Comparison of ENCODE assay signal across 8 mouse cellular contexts in the genomic region with DNA sequence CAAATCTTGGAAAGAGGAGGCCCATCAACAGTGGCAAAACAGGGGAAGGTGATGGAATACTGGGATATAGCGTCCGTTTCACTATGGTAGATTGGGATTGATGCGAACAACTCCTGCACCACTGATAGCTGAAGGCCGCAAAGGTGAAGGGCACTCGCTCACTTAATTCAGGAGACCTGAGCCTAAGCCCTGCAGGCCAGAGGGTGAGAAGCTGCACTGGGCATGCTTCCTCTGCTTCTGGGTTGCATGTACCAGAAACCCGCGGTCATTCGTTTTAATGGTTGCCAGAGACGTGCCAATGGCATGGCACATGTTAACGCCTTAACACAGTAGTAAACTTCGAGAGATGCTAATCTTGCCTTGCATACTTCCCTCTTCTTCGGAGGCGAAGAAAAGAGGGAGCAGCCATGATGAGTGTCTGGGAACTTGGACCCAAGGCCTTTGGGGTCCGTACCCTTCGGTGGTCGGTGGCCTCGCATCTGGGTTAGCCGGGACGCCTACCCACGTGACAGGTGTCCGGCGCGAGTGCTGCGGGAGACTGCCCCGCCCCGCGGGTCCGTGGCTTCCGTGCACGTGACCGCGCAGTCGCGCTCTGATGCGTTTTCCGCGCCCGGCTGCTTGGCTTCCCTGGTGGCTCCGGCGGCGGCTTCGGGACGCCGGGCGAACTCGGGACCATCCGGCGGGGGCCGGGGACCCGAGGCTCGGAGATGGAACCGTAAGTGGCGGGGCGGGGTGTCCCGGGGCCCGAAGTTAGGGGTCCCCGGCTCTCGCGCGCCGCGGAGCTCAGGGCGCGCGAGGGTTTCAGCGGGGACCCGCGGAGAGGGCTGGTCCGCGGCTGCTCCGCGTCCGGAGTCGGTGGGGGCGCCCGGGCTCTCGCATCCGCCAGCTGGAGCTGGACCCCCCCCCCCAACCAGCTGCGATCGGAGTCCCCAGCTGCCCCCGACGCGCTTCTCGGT. TPM values are rescaled to one million over a fixed set of nuclear protein-coding genes. Genes with fewer than 3 reads are reported as not detected.
A peak's percentile ranks its signal among the peaks of the same experiment; 100 is the strongest.
DNase-seq lines count a peak whose midpoint lies in the region; ATAC-seq and TF ChIP-seq lines count a peak whose summit lies in the region.
"Not testable (repeated sequence)": the region's sequence is repeated elsewhere in the genome, so short reads cannot be mapped to it uniquely, and the experiment has no call there.

No protein-coding gene starts in this region.

- H3K9me3 ChIP-seq in forebrain, embryonic 12.5 days; heart, postnatal 0 days (replicated peaks; ENCODE audit: control insufficient read depth, low read length); kidney, embryonic 14.5 days (ENCODE audit: control insufficient read depth, low read length); liver, embryonic 13.5 days (replicated peaks); midbrain, embryonic 16.5 days (replicated peaks; ENCODE audit: control insufficient read depth, low read length, poor library complexity, severe bottlenecking); stomach, embryonic 15.5 days: not testable (repeated sequence)

- H3K4me2 ChIP-seq in forebrain, embryonic 12.5 days = peak overlapping the region; percentile 59
- peak overlapping the region; percentile 61 for H3K4me2 ChIP-seq in heart, postnatal 0 days (ENCODE audit: low read depth, low read length)
- H3K4me2 ChIP-seq in kidney, embryonic 14.5 days (replicated peaks; ENCODE audit: low read depth, low read length) = peak overlapping the region; percentile 51
- peak overlapping the region; percentile 62 for H3K4me2 ChIP-seq in liver, embryonic 13.5 days
- peak overlapping the region; percentile 71 for H3K4me2 ChIP-seq in midbrain, embryonic 16.5 days (ENCODE audit: low read length)
- peak overlapping the region; percentile 60 for H3K4me2 ChIP-seq in stomach, embryonic 15.5 days

- not testable (repeated sequence) for H3K36me3 ChIP-seq in forebrain, embryonic 12.5 days (replicated peaks); heart, postnatal 0 days (replicated peaks; ENCODE audit: control insufficient read depth, insufficient read depth, low read length); kidney, embryonic 14.5 days (ENCODE audit: control insufficient read depth, insufficient read depth, low read length); liver, embryonic 13.5 days; midbrain, embryonic 16.5 days (ENCODE audit: control insufficient read depth, insufficient read depth, low read length); stomach, embryonic 15.5 days

- TF ChIP-seq CTCF in heart, postnatal 0 days (IDR thresholded peaks at IDR 0.05; ENCODE audit: low read depth) = not testable (repeated sequence)

- peak overlapping the region; percentile 61 for H3K9ac ChIP-seq in forebrain, embryonic 12.5 days
- peak overlapping the region; percentile 66 for H3K9ac ChIP-seq in heart, postnatal 0 days (replicated peaks; ENCODE audit: low read depth, low read length)
- peak overlapping the region; percentile 60 for H3K9ac ChIP-seq in kidney, embryonic 14.5 days (ENCODE audit: low read depth, low read length)
- H3K9ac ChIP-seq in liver, embryonic 13.5 days = peak overlapping the region; percentile 47; the same call in 1 of the 2 replicates
- H3K9ac ChIP-seq in midbrain, embryonic 16.5 days (ENCODE audit: low read depth, low read length) = peak overlapping the region; percentile 58
- 0 out of 2 replicates have a peak overlapping the region, but pooled peaks have one; percentile 25 for H3K9ac ChIP-seq in stomach, embryonic 15.5 days

- WGBS in forebrain, embryonic 12.5 days = 3% methylated on average over 77 of the region's 84 CpGs
- WGBS in heart, postnatal 0 days = under 1% methylated on average over 41 of the region's 84 CpGs
- 1% methylated on average over 43 of the region's 84 CpGs for WGBS in kidney, embryonic 14.5 days
- 1% methylated on average over 75 of the region's 84 CpGs for WGBS in liver, embryonic 13.5 days (ENCODE audit: insufficient replicate concordance)
- WGBS in midbrain, embryonic 16.5 days = 1% methylated on average over 38 of the region's 84 CpGs
- 1% methylated on average over 67 of the region's 84 CpGs for WGBS in stomach, embryonic 15.5 days

- H3K27ac ChIP-seq in forebrain, embryonic 12.5 days; heart, postnatal 0 days (ENCODE audit: low read depth); kidney, embryonic 14.5 days (ENCODE audit: low read depth, low read length); liver, embryonic 13.5 days; midbrain, embryonic 16.5 days (ENCODE audit: low read length); stomach, embryonic 15.5 days: not testable (repeated sequence)

- peak overlapping the region; percentile 53 for H3K4me3 ChIP-seq in forebrain, embryonic 12.5 days (replicated peaks)
- peak overlapping the region; percentile 62 for H3K4me3 ChIP-seq in heart, postnatal 0 days (ENCODE audit: low read depth, low read length)
- H3K4me3 ChIP-seq in kidney, embryonic 14.5 days (ENCODE audit: low read length) = peak overlapping the region; percentile 49
- peak overlapping the region; percentile 53 for H3K4me3 ChIP-seq in liver, embryonic 13.5 days (replicated peaks)
- peak overlapping the region; percentile 53 for H3K4me3 ChIP-seq in midbrain, embryonic 16.5 days (ENCODE audit: low read depth, low read length)
- peak overlapping the region; percentile 55 for H3K4me3 ChIP-seq in stomach, embryonic 15.5 days (replicated peaks)

- peak; percentile 48 for DNase-seq in cerebellum, adult 11-12 months
- peak; percentile 5 for DNase-seq in heart, postnatal 0 days (ENCODE audit: low spot score)
- not testable (repeated sequence) for DNase-seq in liver, embryonic 13.5 days

- TF ChIP-seq EP300 in heart, postnatal 0 days (IDR thresholded peaks at IDR 0.05; ENCODE audit: low read depth) = not testable (repeated sequence)

- ATAC-seq in CD4-positive, CD25-positive, alpha-beta regulatory T cell, adult 4 months = peak; percentile 86
- ATAC-seq in forebrain, embryonic 12.5 days (ENCODE audit: low FRiP score) = peak; percentile 94
- peak; percentile 94 for ATAC-seq in heart, postnatal 0 days (ENCODE audit: insufficient read depth, low read depth)
- ATAC-seq in kidney, embryonic 14.5 days (ENCODE audit: low FRiP score, low TSS enrichment) = peak; percentile 85
- peak; percentile 60 for ATAC-seq in liver, embryonic 13.5 days (ENCODE audit: low read depth)
- ATAC-seq in midbrain, embryonic 16.5 days = peak; percentile 81
- ATAC-seq in stomach, embryonic 15.5 days (ENCODE audit: insufficient read depth, low FRiP score, low read depth) = peak; percentile 80

- not testable (repeated sequence) for H3K4me1 ChIP-seq in forebrain, embryonic 12.5 days; heart, postnatal 0 days (ENCODE audit: control insufficient read depth, insufficient read depth); kidney, embryonic 14.5 days (ENCODE audit: control insufficient read depth, insufficient read depth, low read length); liver, embryonic 13.5 days (replicated peaks); midbrain, embryonic 16.5 days (ENCODE audit: control insufficient read depth, insufficient read depth, low read length); stomach, embryonic 15.5 days

- not testable (repeated sequence) for H3K27me3 ChIP-seq in forebrain, embryonic 12.5 days; heart, postnatal 0 days (ENCODE audit: control insufficient read depth, insufficient read depth, low read length); kidney, embryonic 14.5 days (ENCODE audit: control insufficient read depth, insufficient read depth, low read length); liver, embryonic 13.5 days; midbrain, embryonic 16.5 days (ENCODE audit: control insufficient read depth, insufficient read depth, low read depth, low read length); stomach, embryonic 15.5 days (replicated peaks)

RNA-seq across cellular contexts. Expression of gene Tmem181a, which starts 13.5 kb away (rescaled TPM):
- 10 to 100 TPM; 14.7 to 19.1 TPM for polyA plus RNA-seq in CD4-positive, CD25-positive, alpha-beta regulatory T cell, adult 4 months (2017; shearing (Covaris generic))
- 28.0 and 28.5 TPM in 2 replicates for polyA plus RNA-seq in forebrain, embryonic 12.5 days (2016; fragmentation: Nextera tagmentation; extraction: Ambion mirVana)
- 10.0 and 17.9 TPM in 2 replicates for total RNA-seq in heart, postnatal 0 days (2014; rRNA removed; ENCODE audit: low replicate concordance)
- 10.0 and 12.0 TPM in 2 replicates for polyA plus RNA-seq in heart, postnatal 0 days (2015; fragmentation: Nextera tagmentation; extraction: Ambion mirVana)
- polyA plus RNA-seq in kidney, embryonic 14.5 days (2014; fragmentation: Nextera tagmentation; extraction: Ambion mirVana) = 8.4 and 15.8 TPM in 2 replicates
- 3.3 and 3.6 TPM in 2 replicates for polyA plus RNA-seq in liver, embryonic 13.5 days (2015; fragmentation: Nextera tagmentation; extraction: Ambion mirVana)
- polyA plus RNA-seq in midbrain, embryonic 16.5 days (2015; fragmentation: Nextera tagmentation; extraction: Ambion mirVana) = 64.9 and 73.1 TPM in 2 replicates
- 20.7 and 22.3 TPM in 2 replicates for polyA plus RNA-seq in stomach, embryonic 15.5 days (2015; fragmentation: Nextera tagmentation; extraction: Ambion mirVana)

RNA-seq across cellular contexts. Expression of gene Dynlt1a, which starts 47.1 kb away (rescaled TPM):
- 10 to 100 TPM; 10.7 to 10.9 TPM for polyA plus RNA-seq in CD4-positive, CD25-positive, alpha-beta regulatory T cell, adult 4 months (2017; shearing (Covaris generic))
- polyA plus RNA-seq in forebrain, embryonic 12.5 days (2016; fragmentation: Nextera tagmentation; extraction: Ambion mirVana) = 34.4 and 35.5 TPM in 2 replicates
- 3.9 and 6.0 TPM in 2 replicates for total RNA-seq in heart, postnatal 0 days (2014; rRNA removed; ENCODE audit: low replicate concordance)
- polyA plus RNA-seq in heart, postnatal 0 days (2015; fragmentation: Nextera tagmentation; extraction: Ambion mirVana) = 6.6 and 7.7 TPM in 2 replicates
- polyA plus RNA-seq in kidney, embryonic 14.5 days (2014; fragmentation: Nextera tagmentation; extraction: Ambion mirVana) = 17.5 and 20.2 TPM in 2 replicates
- polyA plus RNA-seq in liver, embryonic 13.5 days (2015; fragmentation: Nextera tagmentation; extraction: Ambion mirVana) = 5.6 and 7.0 TPM in 2 replicates
- 55.3 and 57.3 TPM in 2 replicates for polyA plus RNA-seq in midbrain, embryonic 16.5 days (2015; fragmentation: Nextera tagmentation; extraction: Ambion mirVana)
- polyA plus RNA-seq in stomach, embryonic 15.5 days (2015; fragmentation: Nextera tagmentation; extraction: Ambion mirVana) = 13.6 and 16.0 TPM in 2 replicates
